Mouse (Mus musculus) E14TG2a.4 (cell line): ENCODE data around the gene Apol7a.

Experiments
- H3K27me3 ChIP-seq: 2 replicates; pipeline ENCODE4 v1.6.1; 2014; ENCODE audit warnings: low read length, control low read depth; ENCODE audit not compliant: insufficient read depth
- H3K36me3 ChIP-seq: 2 replicates; pipeline ENCODE4 v1.6.1; 2014; ENCODE audit warnings: low read length, control low read depth; ENCODE audit not compliant: insufficient read depth
- H3K4me1 ChIP-seq: replicated peaks from 2 replicates; pipeline ENCODE4 v1.6.1; 2014; ENCODE audit warnings: low read depth, low read length, control low read depth
- H3K4me3 ChIP-seq: replicated peaks from 2 replicates; pipeline ENCODE4 v1.5.1; 2014; ENCODE audit warnings: mild to moderate bottlenecking, low read length
- H3K9me3 ChIP-seq: 2 replicates; pipeline ENCODE4 v1.6.1; 2014; ENCODE audit warnings: low read length, control low read depth
- CTCF ChIP-seq: conservative IDR thresholded peaks from 2 replicates; pipeline ENCODE4 v1.5.1; 2014; ENCODE audit warnings: low read length
- NANOG ChIP-seq: IDR thresholded peaks from 2 replicates; pipeline ENCODE4 v1.6.1; 2014; ENCODE audit warnings: borderline replicate concordance, low read length, mixed read lengths
- POU5F1 ChIP-seq: IDR thresholded peaks from 2 replicates; pipeline ENCODE4 v1.6.1; 2014; ENCODE audit warnings: low read length, borderline replicate concordance

The Apol7a gene

DNA sequence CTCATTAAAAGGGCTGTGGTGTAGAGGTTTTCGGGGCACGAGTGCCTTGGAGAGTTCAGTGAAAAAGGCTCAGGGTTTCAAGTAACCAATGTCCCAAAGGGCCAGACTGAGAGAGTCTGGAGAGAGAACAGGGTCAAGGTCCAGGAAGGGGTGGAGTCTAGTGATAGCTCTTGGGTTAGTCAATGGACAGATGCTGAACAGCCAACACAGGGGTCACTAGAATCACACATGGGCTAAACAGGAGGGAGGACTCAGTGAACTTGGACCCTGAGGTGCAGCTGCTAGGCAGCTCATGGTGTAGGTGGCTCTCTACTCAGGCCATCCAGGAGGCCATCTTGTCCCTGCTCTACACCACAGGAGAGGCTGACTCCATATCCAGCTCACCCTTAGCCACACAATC, 11.4 kb downstream of the Apol7a start:
- Histone ChIP-seq H3K36me3 (no peaks in the 10 kb centered on the region), H3K9me3 (no peaks in the 10 kb centered on the region), H3K4me1 (no peaks in the 10 kb centered on the region), H3K27me3 (peaks cover 28% of the 10 kb centered on the region), H3K4me3 (no peak overlapping the region)
- no peak for TF ChIP-seq CTCF
- TF ChIP-seq NANOG: no peak
- TF ChIP-seq POU5F1: no peak

DNA sequence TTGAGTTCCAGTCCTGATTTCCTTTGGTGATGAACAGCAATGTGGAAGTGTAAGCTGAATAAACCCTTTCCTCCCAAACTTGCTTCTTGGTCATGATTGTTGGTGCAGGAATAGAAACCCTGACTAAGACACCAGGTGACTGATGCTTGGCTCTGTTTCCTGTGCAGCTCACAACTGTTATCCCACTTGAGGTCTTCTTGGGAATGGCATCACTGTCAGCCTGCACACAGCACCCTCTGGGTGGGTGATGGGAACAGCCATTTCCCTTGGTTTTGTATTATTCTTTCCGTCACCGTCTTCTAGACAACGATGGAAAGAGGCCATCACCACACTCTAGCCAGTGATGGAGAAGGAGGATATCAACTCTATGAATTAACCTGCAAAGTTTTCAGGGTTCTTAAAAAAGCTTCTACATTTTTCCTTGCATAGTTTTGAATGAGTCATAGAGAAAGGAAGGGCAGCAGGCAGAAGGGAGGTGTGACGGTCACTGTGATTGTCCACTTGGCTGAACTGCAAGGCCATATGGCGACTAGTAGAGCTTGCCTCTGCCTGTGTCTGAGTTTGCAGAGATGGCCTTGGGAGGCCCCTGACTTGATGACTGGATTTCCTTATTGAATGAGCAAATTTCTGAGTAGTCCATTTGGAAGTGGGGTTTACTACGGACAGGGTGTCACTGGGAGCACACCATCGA, 14.4 kb downstream of the Apol7a start:
- Histone ChIP-seq H3K4me3 (no peak overlapping the region), H3K4me1 (no peaks in the 10 kb centered on the region), H3K27me3 (peaks cover 36% of the 10 kb centered on the region), H3K36me3 (no peaks in the 10 kb centered on the region), H3K9me3 (peaks cover 6% of the 10 kb centered on the region)
- TF ChIP-seq CTCF (no peak), NANOG (no peak), POU5F1 (no peak)

DNA sequence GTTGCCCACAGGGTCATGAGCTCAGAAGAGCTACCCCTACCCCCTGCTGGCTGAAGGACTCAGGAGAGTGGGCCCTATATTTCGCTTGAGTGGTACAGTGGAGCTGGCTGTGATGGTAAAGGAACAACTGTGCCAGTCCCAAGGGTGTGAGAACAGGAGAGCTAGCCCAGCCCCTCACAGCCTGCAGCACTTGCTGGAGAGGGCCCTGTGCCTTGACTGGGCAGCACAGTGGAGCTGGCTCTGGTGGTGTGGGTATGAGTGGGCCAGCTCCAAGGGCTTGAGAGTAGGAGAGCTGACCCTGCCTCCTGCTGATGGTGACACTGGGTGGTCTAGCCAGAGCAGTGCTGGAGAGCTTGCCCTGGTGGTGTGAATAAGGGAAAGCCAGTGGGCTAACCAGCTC, 16.0 kb downstream of the Apol7a start:
- TF ChIP-seq NANOG (no peak), CTCF (no peak), POU5F1 (no peak)
- Histone ChIP-seq H3K9me3 (peaks cover 17% of the 10 kb centered on the region), H3K4me3 (no peak overlapping the region), H3K4me1 (no peaks in the 10 kb centered on the region), H3K36me3 (no peaks in the 10 kb centered on the region), H3K27me3 (peaks cover 25% of the 10 kb centered on the region)

DNA sequence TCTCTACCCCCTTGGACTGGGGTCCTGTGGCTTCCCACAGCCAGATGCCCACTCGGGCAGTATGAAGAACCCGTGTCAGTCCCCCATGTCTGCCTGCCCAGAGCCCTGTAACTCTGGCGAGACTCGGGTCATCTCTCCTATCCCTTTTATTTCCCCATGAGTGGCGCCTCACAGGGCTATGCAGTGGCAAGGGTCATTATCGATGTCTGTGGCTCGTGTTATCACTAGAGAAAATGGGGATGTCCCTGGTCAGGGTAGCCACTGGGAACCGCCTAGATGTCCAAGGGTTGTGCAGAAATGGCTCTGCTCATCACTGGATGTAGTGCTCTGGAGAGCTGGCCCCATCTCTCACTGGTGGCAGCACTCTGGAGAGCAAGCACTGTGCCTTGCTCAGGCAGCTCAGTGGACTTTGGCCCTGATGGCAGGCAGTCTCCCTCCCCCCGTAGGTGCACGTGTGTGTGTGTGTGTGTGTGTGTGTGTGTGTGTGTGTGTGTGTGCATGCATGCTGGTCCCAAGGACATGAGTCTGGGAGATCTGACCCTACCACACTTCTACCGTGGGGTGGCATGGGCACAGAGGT, 16.5 kb downstream of the Apol7a start:
- Histone ChIP-seq H3K9me3 (peaks cover 17% of the 10 kb centered on the region), H3K4me1 (no peaks in the 10 kb centered on the region), H3K36me3 (no peaks in the 10 kb centered on the region), H3K27me3 (peaks cover 22% of the 10 kb centered on the region), H3K4me3 (no peak overlapping the region)
- TF ChIP-seq POU5F1 (no peak), NANOG (no peak), CTCF (no peak)

GRCm38 (mm10) chr15:77381481-77381880, 17.4 kb downstream of the Apol7a start:
- peaks cover 17% of the 10 kb centered on the region for H3K9me3 ChIP-seq
- H3K36me3 ChIP-seq: no peaks in the 10 kb centered on the region
- TF ChIP-seq CTCF (no peak), NANOG (no peak), POU5F1 (no peak)
- H3K4me3 ChIP-seq: no peak overlapping the region
- H3K4me1 ChIP-seq: no peaks in the 10 kb centered on the region
- H3K27me3 ChIP-seq: peaks cover 24% of the 10 kb centered on the region

DNA sequence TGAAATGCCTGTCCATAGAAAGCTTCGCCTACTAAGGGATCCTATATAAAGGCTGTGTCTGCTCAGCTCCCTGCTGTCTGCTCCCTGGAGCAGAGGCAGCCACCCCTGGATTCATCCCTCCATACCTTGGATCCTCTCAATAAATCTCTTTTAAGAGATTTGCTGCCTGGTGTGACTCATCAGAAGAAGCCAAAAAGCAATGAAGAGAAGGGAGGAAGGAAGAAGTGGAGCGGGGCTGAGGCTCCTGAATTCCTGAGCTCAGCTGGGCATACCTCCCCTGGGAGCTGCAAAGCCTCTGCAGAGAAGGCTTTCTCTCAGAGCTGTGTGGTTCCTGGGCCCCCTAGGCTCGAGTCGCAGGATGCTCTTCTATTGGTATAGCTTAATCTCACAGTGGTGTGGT, 19.0 kb downstream of the Apol7a start:
- Histone ChIP-seq H3K9me3 (peaks cover 17% of the 10 kb centered on the region), H3K4me1 (no peaks in the 10 kb centered on the region), H3K4me3 (no peak overlapping the region), H3K27me3 (peaks cover 34% of the 10 kb centered on the region), H3K36me3 (no peaks in the 10 kb centered on the region)
- no peak for TF ChIP-seq CTCF
- TF ChIP-seq POU5F1: no peak

DNA sequence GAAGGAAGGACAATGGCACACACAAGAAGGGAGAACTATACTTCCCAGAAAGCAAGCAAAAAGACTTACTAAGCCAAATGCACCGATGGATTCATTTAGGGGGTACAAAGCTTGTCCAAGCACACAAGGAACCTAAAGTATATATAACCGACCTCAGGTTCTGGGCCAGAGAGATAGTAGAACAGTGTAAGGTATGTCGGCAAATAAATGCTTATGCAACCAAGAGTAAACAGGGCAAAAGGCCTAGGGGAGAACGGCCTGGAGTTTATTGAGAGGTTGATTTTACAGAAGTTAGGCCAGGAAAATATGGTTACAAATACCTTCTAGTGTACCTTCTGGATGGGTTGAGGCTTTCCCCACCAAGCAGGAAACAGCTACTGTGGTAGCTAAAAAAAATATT, 21.5 kb downstream of the Apol7a start:
- H3K4me1 ChIP-seq: no peaks in the 10 kb centered on the region
- H3K9me3 ChIP-seq: peaks cover 17% of the 10 kb centered on the region
- H3K27me3 ChIP-seq: peaks cover 46% of the 10 kb centered on the region
- H3K4me3 ChIP-seq: no peak overlapping the region
- H3K36me3 ChIP-seq: no peaks in the 10 kb centered on the region
- TF ChIP-seq POU5F1: no peak
- TF ChIP-seq CTCF: no peak
- no peak for TF ChIP-seq NANOG

GRCm38 (mm10) chr15:77376920-77377319, 22.0 kb downstream of the Apol7a start:
- TF ChIP-seq NANOG (no peak), POU5F1 (no peak), CTCF (no peak)
- H3K27me3 ChIP-seq: peaks cover 42% of the 10 kb centered on the region
- H3K36me3 ChIP-seq: no peaks in the 10 kb centered on the region
- H3K4me1 ChIP-seq: no peaks in the 10 kb centered on the region
- H3K9me3 ChIP-seq: peaks cover 20% of the 10 kb centered on the region
- no peak overlapping the region for H3K4me3 ChIP-seq

GRCm38 (mm10) chr15:77370588-77370987, 28.3 kb downstream of the Apol7a start:
- Histone ChIP-seq H3K9me3 (peaks cover 13% of the 10 kb centered on the region), H3K4me3 (no peak overlapping the region), H3K36me3 (no peaks in the 10 kb centered on the region), H3K4me1 (peaks cover 43% of the 10 kb centered on the region), H3K27me3 (peaks cover 24% of the 10 kb centered on the region)
- no peak for TF ChIP-seq NANOG
- no peak for TF ChIP-seq CTCF
- TF ChIP-seq POU5F1: no peak
